ENCODE assay signal across 8 mouse cellular contexts in genomic region chr5:8659911-8660737, GRCm38 (mm10). TPM values are rescaled to one million over a fixed set of nuclear protein-coding genes. Genes with fewer than 3 reads are reported as not detected.
DNase-seq lines count a peak whose midpoint lies in the region; ATAC-seq lines count a peak whose summit lies in the region.

Abcb1a (plus strand) TSS chr5:8660077.

- H3K36me3 ChIP-seq in embryonic facial prominence, embryonic 14.5 days (ENCODE audit: control insufficient read depth, insufficient read depth, low read length) = no peaks in the 10 kb centered on the region
- H3K36me3 ChIP-seq in heart, embryonic 12.5 days = no peaks in the 10 kb centered on the region
- H3K36me3 ChIP-seq in kidney, embryonic 15.5 days = no peaks in the 10 kb centered on the region
- H3K36me3 ChIP-seq in liver, embryonic 15.5 days (replicated peaks) = no peaks in the 10 kb centered on the region

- no peaks in the 10 kb centered on the region for H3K27me3 ChIP-seq in embryonic facial prominence, embryonic 14.5 days (replicated peaks; ENCODE audit: control insufficient read depth, insufficient read depth, low read length)
- no peaks in the 10 kb centered on the region for H3K27me3 ChIP-seq in heart, embryonic 12.5 days (replicated peaks)
- H3K27me3 ChIP-seq in kidney, embryonic 15.5 days = no peaks in the 10 kb centered on the region; the same call in 1 of the 2 replicates
- peaks cover 10% of the 10 kb centered on the region; the same call in 1 of the 2 replicates for H3K27me3 ChIP-seq in liver, embryonic 15.5 days

- no peak within 1 kb of the TSS for H3K27ac ChIP-seq in embryonic facial prominence, embryonic 14.5 days (replicated peaks; ENCODE audit: low read depth, low read length)
- no peak within 1 kb of the TSS for H3K27ac ChIP-seq in heart, embryonic 12.5 days (ENCODE audit: poor library complexity, severe bottlenecking)
- no peak within 1 kb of the TSS for H3K27ac ChIP-seq in kidney, embryonic 15.5 days
- H3K27ac ChIP-seq in liver, embryonic 15.5 days (replicated peaks) = no peak within 1 kb of the TSS

- 8% methylated on average over 32 of the region's 37 CpGs for WGBS in embryonic facial prominence, embryonic 14.5 days
- WGBS in heart, embryonic 12.5 days = 7% methylated on average over 32 of the region's 37 CpGs
- 6% methylated on average over 37 of the region's 37 CpGs for WGBS in kidney, embryonic 15.5 days
- 5% methylated on average over 37 of the region's 37 CpGs for WGBS in liver, embryonic 15.5 days (ENCODE audit: insufficient replicate concordance)

- ATAC-seq in embryonic facial prominence, embryonic 14.5 days (ENCODE audit: low read depth) = peak; percentile 37; the same call in 1 of the 2 replicates
- peak; percentile 68; the same call in 1 of the 2 replicates for ATAC-seq in heart, embryonic 12.5 days (ENCODE audit: insufficient number of reproducible peaks, low FRiP score)
- peak; percentile 86 for ATAC-seq in kidney, embryonic 15.5 days (replicated peaks; ENCODE audit: low FRiP score)
- ATAC-seq in liver, embryonic 15.5 days (ENCODE audit: insufficient read depth) = peak; percentile 73

- peak within 1 kb of the TSS; percentile 45 for H3K4me3 ChIP-seq in embryonic facial prominence, embryonic 14.5 days (ENCODE audit: low read depth, low read length)
- H3K4me3 ChIP-seq in heart, embryonic 12.5 days = peak within 1 kb of the TSS; percentile 51
- peak within 1 kb of the TSS; percentile 52 for H3K4me3 ChIP-seq in kidney, embryonic 15.5 days (replicated peaks)
- peak within 1 kb of the TSS; percentile 46 for H3K4me3 ChIP-seq in liver, embryonic 15.5 days (replicated peaks)

- H3K9me3 ChIP-seq in embryonic facial prominence, embryonic 14.5 days (ENCODE audit: control insufficient read depth, low read length) = no peaks in the 10 kb centered on the region
- H3K9me3 ChIP-seq in heart, embryonic 12.5 days (replicated peaks) = no peaks in the 10 kb centered on the region
- no peaks in the 10 kb centered on the region for H3K9me3 ChIP-seq in kidney, embryonic 15.5 days (replicated peaks)
- H3K9me3 ChIP-seq in liver, embryonic 15.5 days (replicated peaks) = no peaks in the 10 kb centered on the region

- peak within 1 kb of the TSS; percentile 53 for H3K9ac ChIP-seq in embryonic facial prominence, embryonic 14.5 days (ENCODE audit: low read depth, low read length)
- peak within 1 kb of the TSS; percentile 45; the same call in 1 of the 2 replicates for H3K9ac ChIP-seq in heart, embryonic 12.5 days
- peak within 1 kb of the TSS; percentile 8; the same call in 1 of the 2 replicates for H3K9ac ChIP-seq in kidney, embryonic 15.5 days
- H3K9ac ChIP-seq in liver, embryonic 15.5 days = no peak within 1 kb of the TSS

- H3K4me2 ChIP-seq in embryonic facial prominence, embryonic 14.5 days (ENCODE audit: low read depth, low read length) = peak within 1 kb of the TSS; percentile 86
- H3K4me2 ChIP-seq in heart, embryonic 12.5 days = peak within 1 kb of the TSS; percentile 80
- peak within 1 kb of the TSS; percentile 95 for H3K4me2 ChIP-seq in kidney, embryonic 15.5 days
- H3K4me2 ChIP-seq in liver, embryonic 15.5 days = peak within 1 kb of the TSS; percentile 63

- H3K4me1 ChIP-seq in embryonic facial prominence, embryonic 14.5 days (ENCODE audit: control insufficient read depth, insufficient read depth, low read length) = no peaks in the 10 kb centered on the region
- no peaks in the 10 kb centered on the region for H3K4me1 ChIP-seq in heart, embryonic 12.5 days (replicated peaks)
- H3K4me1 ChIP-seq in kidney, embryonic 15.5 days = peaks cover 12% of the 10 kb centered on the region; the same call in 1 of the 2 replicates
- H3K4me1 ChIP-seq in liver, embryonic 15.5 days (replicated peaks) = no peaks in the 10 kb centered on the region

- peak; percentile 64 to 66 for DNase-seq in B cell, adult 2 months
- DNase-seq in ZHBTc4 (ENCODE audit: low read depth, low spot score) = peak; percentile 55
- DNase-seq in embryonic facial prominence, embryonic 14.5 days (ENCODE audit: low spot score) = peak; percentile 4
- DNase-seq in neural tube, embryonic 10.5 days (ENCODE audit: extremely low spot score, low spot score) = peak; percentile 44
- peak; percentile 47 for DNase-seq in testis, postnatal 10 days (ENCODE audit: low spot score)

RNA-seq across cellular contexts. Expression of gene Abcb1a, which starts in this region (rescaled TPM):
- 0.53 and 0.64 TPM in 2 replicates for polyA plus RNA-seq in embryonic facial prominence, embryonic 14.5 days (2014; fragmentation: Nextera tagmentation; extraction: Ambion mirVana)
- 0.10 and 0.23 TPM in 2 replicates for polyA plus RNA-seq in heart, embryonic 12.5 days (2016; fragmentation: Nextera tagmentation; extraction: Ambion mirVana)
- polyA plus RNA-seq in kidney, embryonic 15.5 days (2015; fragmentation: Nextera tagmentation; extraction: Ambion mirVana) = 0.19 and 0.43 TPM in 2 replicates
- polyA plus RNA-seq in liver, embryonic 15.5 days (2015; fragmentation: Nextera tagmentation; extraction: Ambion mirVana) = 0.54 and 0.68 TPM in 2 replicates

Comparison
In these comparisons a context has a peak if more than half of its experiments do, and no peak if none do; other contexts are left out.
1. Peak in DNase-seq, ATAC-seq, H3K4me3 ChIP-seq, H3K9ac ChIP-seq and H3K4me2 ChIP-seq in embryonic facial prominence, embryonic 14.5 days; RNA of the gene not detected or under 1 TPM.
2. Peak in ATAC-seq, H3K4me3 ChIP-seq, H3K9ac ChIP-seq and H3K4me2 ChIP-seq in heart, embryonic 12.5 days; RNA of the gene not detected or under 1 TPM.
3. Peak in ATAC-seq, H3K4me3 ChIP-seq, H3K9ac ChIP-seq and H3K4me2 ChIP-seq in kidney, embryonic 15.5 days; RNA of the gene not detected or under 1 TPM.
4. Peak in ATAC-seq, H3K4me3 ChIP-seq and H3K4me2 ChIP-seq in liver, embryonic 15.5 days; RNA of the gene not detected or under 1 TPM.
5. DNase-seq: peak in every context shown above with its lines; median percentile 65 in B cell, adult 2 months; 55 in ZHBTc4; 47 in testis, postnatal 10 days; 44 in neural tube, embryonic 10.5 days; 4 in embryonic facial prominence, embryonic 14.5 days.